Mouse (Mus musculus): ENCODE data around the gene Arhgef19.

The Arhgef19 gene

DNA sequence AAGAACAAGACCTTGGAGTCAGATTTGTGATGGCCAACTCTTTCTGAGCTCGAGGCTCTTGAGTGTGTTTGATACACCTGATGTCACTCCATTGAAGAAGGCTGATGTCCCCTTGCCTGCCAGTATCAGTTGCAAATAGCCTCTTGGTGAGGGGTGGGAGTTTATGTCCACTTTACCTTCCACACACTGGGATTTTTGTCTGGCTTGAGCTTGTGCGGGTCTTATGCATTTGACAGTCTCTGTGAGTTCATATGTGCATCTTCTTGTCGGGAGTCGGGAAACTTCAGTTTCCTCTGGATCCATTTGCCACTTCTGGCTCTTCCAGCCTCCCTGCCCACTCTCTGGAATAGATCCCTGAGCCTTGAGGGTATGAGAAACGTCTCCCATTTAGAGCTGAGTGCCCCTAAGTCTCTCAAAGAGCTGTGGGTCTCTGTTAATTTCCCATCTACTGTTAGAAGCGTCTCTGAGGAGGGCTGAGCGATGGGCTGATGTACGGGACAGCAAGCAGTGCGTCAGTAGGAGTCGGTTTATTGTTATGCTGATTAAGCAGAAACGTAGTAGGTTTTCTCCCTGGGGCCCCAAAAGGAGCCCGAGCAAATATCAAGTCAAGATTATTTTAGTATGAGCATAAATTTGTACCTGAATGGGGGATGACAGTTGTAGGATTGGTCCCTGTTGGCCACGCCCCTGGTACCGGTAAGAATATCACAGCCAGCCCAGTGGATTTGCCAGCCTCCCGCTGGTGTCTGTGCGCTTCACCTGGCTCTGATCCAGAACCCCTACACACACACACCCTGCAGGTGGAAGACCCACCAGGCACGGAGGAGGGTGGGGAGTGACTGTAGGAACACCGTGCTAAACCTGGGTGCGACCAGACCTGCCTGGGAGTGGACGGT is 559 bp upstream of the Arhgef19 start:
- DNase-seq, result no peak

DNA sequence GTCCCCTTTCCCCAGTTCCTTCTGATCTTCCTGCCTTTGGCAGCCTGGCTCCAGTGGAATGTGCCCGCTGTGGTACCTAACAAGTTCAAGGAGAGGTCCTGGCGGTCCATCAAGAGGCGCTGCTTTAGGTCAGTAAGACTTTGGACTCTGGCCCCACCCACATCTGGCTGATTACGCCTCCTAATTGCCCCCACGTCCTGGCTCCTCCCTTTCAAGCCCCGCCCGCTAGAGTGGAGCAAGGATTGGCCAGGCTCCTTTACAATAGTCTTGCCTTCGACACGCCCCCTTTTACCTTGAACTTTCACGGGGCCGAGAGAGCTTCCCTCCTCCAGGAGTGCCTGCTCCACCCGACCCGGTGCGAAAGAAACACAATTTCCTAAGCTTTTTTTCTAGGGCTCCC is 1.3 kb downstream of the Arhgef19 start:
- peak; percentile 80 for DNase-seq

GRCm38 (mm10) chr4:141241861-141242260 is 2.6 kb downstream of the Arhgef19 start:
- DNase-seq, result no peak

DNA sequence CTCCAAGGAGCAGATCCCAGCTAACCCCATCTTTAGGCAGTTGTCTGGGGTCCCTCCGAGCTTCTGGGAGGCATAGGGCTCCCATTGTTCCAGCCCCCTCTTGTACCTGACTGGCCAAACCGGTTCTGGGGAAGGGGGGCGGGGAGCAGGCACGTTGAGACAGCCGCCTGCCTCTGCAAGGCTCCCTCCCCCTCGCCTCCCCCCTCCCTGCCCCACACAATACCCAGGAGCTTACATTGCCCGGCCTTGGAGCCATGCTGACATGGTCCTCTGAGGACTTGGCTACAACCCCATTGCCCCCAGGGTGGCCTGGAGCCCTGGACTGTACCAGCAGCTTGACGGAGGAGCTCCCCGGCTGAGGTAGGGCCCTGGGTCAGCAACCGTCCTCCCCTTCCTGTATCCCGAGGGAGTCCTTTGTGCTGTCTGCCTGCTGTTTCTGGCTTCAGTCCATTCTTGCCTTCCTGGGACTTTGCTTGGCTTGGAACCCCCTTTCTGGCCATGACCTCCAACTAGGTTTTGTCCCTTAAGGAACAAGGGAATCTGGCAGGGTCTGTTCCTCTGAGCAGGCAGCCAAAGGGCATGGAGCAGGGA is 3.4 kb downstream of the Arhgef19 start:
- DNase-seq, result peak; percentile 64

- no peak for DNase-seq
These were observed 4.3 kb downstream of the Arhgef19 start for GRCm38 (mm10) chr4:141243636-141244035.

- DNase-seq, result no peak
These were observed 5.1 kb downstream of the Arhgef19 start for GRCm38 (mm10) chr4:141244401-141244800.

GRCm38 (mm10) chr4:141244931-141245425 is 5.7 kb downstream of the Arhgef19 start:
- DNase-seq, result peak; percentile 75

DNA sequence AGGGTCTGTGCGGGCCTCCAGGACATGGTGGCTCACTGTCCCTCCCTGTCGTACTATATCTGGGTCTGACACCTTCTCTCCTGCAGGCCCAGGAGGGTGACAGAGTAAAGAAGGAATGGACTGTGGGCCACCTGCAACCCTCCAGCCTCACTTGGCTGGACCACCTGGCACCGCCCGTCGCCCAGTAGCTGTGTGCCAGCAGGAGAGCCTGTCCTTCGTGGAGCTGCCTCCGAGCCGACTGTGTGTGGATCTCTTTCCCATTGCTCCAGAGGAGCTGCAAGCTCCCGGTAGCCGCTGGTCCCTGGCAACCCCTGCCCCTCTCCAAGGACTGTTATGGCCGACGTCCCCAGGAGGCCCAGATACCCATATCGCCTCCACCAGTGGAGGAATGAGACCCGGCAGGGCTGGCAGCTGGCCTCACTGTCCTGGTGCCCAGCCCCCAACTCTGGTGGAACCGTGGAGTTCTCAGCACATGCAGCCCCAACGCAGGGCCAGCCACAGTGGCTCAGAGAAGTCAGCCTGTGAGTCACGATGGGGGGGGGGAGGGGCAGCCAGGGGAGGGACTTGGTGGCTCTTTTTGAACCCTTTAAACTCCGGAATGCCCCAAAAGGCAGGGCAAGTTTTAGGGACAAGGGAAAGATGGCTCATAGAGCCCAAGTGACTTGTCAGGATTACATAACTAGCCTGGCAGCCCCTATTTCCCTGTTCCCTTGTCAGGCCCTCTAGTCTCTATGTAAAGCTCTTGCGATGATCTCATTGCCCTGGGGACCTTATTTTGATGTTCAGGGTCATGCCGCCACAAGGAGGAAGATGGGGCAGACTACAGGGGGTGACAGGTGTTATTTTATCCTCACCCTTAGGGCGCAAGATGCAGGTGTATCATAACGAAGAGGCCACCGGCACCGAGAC is 7.0 kb downstream of the Arhgef19 start:
- no peak for DNase-seq

- no peak for DNase-seq
These were observed 7.7 kb downstream of the Arhgef19 start for GRCm38 (mm10) chr4:141246998-141247350.

DNA sequence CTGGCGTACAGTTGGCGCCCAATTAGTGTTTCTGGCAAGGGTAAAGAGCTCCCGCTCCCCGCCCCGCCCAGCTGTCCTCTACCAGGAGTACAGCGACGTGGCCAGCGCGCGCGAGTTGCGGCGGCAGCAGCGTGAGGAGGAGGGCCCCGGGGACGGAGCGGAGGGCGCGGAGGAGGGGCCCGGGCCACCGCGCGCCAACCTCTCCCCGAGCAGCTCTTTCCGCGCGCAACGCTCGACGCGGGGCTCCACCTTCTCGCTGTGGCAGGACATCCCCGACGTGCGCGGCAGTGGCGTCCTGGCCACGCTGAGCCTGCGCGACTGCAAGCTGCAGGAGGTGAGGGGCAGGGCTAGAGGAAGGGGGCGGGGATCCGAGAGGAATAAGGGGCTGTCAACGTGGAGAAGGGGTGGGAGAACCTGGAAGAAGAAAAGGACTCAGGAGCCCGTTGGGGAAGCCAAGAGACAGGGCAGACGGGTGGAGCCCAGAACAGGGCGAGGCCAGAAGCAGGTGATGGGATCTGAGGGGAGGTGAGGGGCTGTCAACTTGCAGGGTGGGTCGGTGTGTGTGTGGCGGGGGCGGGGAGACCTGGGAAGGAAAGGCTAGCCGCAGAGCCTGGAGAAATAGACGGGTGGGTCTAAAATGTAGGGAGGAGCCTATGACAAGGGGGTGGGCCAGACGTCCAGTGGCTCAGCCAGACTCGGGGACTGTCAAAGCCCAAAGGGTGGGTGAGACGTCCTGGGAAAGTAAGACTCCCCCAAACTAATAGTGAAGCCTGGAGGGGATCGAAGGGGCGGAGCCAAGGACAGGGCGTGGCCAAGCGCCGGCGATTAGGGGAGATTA is 8.7 kb downstream of the Arhgef19 start:
- peak; percentile 59 for DNase-seq

GRCm38 (mm10) chr4:141248614-141248978 is 9.3 kb downstream of the Arhgef19 start:
- DNase-seq, result no peak

DNA sequence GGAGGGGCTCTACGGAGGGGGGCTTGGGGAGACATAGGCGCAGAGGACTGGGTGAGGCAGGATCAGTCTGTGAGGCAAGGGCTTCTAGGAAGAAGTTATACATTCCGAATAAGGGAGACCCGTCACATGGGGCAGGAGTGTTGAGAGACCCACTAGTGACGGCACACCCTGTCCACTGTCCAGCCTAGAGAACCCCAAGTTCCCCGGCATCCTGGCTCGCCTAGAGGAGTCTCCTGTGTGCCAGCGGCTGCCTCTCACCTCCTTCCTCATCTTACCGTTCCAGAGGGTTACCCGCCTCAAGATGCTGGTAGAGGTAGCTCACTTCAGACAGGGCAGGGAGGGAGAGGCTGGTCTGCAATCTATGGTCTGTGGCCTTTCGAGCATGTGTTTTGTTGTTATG is 10.1 kb downstream of the Arhgef19 start:
- no peak for DNase-seq

- DNase-seq, result no peak
These were observed 11.8 kb downstream of the Arhgef19 start for GRCm38 (mm10) chr4:141251071-141251470.

GRCm38 (mm10) chr4:141252641-141253040 is 13.3 kb downstream of the Arhgef19 start:
- DNase-seq, result no peak

GRCm38 (mm10) chr4:141254234-141254633 is 14.9 kb downstream of the Arhgef19 start:
- peak; percentile 68 for DNase-seq

- DNase-seq, result no peak
These were observed 18.1 kb downstream of the Arhgef19 start for GRCm38 (mm10) chr4:141257440-141257839.

DNA sequence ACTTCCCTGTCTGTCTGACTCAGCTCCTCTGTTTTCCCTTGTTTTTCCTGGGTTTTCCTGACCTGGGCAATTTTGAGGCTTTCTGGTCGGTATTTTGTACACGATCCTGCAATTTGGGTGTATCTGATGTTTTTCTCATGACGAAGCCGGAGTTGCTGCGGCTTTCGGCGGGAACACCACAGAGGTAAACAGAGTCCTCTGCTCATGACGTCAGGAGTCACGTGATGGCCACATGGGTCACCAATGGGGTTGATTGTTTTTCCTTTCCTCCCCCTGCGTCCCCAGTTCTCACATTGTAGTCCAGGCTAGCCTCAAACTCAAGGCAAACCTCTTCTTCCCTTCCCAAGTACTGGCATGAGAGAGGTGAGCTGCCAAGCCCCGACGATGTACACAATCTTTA is 20.1 kb downstream of the Arhgef19 start:
- no peak for DNase-seq

DNA sequence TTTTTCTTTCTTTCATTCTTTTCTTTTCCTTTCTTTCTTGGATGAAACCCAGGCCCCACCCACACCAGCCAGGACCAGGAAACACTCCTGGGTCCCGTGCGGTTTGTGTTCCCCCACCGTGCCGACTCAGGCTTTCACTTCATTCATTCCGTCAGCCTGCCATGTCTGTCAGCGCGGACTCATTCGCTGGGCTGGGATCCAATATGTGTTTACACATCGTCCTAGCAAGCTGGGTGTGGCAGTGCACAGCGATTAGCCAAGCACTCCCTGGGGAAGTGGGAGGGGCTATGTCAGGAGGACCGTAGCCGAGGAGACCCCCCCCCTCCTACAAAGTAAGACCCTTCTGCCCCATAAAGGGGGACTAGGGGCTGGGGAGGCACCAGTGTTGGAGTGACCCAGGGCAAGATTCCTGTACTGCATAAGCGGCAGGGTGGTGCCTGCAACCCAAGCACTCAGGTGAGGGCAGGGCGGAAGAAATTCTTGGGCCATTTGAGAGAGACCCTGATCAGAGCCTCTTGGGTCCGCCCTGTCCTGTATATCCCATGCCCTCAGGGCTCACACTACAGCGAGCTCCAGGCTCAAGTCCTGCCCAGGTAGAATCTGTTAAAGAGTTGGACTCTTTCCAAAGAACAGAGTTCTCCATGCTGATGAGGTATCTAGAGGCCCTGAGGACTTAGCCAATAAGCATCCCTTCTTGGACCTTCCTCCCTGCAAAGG is 20.9 kb downstream of the Arhgef19 start:
- DNase-seq, result no peak

DNA sequence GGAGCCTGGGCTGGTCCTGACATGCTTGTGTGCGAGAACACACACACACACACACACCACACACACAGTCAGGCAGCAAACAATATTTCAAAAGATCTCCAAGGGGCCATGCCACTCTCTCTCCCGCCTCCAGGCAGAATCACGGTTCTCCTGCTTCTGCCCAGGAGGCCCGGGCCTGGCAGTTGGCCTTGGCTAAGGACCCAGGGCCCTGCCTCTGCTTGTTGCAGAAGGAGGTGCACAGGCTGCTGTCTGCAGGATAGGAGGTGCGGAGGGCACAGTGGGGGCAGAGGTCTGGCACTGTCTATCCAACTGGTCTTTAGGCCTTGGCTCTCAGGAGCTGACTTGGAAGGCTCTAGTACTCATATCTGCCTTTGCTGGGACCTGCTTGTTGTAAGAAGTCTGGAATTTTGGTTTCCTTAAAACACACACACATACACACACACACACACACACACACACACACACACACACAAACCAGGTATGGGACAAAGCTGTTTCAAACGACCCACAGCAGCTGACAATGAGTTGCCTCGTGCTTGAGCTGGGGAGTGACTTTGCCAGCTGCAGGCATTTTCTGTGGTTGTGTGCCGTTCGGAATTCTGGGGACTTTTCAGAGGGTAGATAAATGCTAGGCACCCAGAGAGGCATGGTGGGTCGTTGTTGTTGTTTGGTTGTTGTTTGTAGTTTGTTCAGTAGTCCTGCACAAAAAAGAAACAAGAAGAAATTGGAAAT is 23.8 kb downstream of the Arhgef19 start:
- DNase-seq, result no peak

- no peak for DNase-seq
These were observed 26.8 kb downstream of the Arhgef19 start for GRCm38 (mm10) chr4:141265979-141266637.
